Mouse (Mus musculus): Measurements from ENCODE around the gene Uba3.

The Uba3 gene

DNA sequence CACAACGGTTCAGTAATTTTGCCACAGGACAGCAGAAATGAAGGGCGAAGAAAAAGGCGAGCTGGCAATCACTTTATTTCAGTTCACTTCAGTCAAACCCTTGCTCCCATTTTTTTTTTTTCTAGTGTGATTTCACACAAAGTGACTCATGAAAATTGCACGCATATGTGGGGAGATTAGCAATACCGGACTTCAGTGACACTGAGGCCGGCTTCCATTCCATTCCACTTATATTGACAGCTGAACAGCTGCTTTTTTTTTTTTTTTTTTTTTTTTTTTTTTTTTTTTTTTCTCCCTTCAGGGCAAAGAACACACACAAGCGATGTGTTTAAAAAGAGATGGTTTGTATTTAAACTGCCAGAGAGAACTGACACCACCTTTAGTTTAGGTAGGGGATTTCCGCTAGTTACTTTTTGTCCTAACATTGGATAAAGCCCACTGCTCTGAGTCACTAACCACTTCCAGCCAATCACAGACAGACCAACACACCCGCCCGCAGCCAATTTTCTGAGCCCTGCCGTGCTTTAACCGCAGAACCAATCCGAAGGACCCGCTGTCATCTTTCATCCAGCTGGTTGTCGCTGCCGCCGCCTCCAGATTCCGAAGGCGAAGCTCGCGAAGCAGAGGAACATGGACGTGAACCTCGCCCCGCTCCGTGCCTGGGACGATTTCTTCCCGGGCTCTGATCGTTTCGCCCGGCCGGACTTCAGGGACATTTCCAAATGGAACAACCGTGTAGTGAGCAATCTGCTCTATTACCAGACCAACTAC lies 4.9 kb upstream of the Uba3 start, which contains the start of gene Arl6ip5:
TSS of gene Arl6ip5 (plus strand) at position 499 of the 771 bp plus-strand sequence.
- peak; percentile 95 for DNase-seq

DNA sequence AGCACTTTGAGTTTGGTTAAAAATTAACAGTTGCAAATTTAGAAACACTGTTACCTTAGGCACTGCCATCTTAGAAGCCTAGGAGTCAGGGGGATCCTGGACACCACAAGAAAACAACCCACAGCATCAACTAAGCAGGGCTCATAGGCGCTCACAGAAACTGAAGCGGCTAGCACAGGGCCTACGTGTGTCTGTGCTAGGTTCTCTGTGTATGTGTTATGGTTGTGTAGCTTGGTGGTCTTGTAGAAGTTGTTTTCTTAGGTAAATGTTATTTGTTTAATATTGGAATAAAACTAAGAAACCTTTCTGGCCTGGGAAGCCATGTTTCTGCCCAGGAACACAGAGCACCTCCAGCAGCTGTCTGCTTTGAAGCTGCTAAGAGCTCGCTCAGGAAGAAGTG lies 4.3 kb upstream of the Uba3 start:
- no peak for DNase-seq

DNA sequence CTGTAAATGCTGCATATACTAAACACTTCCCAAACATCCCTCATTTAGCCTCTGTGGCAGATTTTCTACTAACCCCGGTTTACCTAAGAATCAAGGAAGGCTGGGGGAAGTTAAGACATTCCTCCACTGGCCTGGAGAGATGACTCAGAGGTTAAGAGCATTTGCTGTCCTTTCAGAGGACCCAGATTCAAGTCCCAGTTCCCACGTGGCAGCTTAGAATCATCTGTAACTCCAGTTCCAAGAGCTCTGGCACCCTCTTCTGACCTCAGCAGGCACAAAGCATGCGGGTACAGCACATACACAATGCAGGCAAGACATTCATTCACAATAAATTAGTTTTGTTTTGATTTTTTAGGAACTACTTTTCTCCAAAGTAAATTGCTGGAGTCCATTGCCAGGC lies 3.8 kb upstream of the Uba3 start:
- DNase-seq: no peak

DNA sequence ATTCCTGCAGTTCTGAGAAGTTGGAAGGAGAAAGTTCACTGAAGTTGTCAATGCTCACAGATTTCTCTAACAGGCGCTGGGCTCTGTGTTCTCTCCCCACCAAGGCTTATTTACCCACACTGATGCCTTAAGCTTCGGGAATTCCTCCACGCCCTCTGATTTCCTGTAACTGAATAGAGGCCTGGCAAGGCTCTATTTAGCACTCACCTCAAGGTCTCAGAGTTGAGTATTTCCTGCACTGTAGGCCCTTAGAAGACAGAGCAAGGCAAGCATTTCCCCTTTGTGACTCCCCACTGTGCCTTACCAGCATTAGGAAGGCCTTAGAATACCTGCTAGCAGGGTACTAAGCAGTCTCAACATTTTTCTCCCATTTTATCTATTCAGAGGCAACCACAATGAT lies 3.0 kb upstream of the Uba3 start:
- peak; percentile 59 for DNase-seq

DNA sequence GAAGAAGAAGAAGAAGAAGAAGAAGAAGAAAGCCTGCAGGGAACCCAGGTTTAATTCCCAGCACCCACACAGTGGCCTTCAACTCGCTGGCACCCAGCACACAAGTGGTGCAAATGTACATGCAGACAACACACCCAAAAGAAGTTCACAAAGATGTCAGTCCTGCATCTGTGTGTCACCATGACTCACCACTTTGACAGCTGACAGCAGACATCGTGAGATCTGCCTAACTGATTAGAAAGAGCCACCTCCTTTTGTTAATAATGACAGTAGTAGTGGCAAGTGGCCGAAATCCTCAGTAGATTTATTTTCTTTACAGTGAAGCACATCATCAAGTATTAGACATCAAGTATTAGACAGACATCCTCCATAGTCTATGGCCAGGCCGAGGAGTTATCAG lies 1.6 kb upstream of the Uba3 start:
- DNase-seq: no peak

DNA sequence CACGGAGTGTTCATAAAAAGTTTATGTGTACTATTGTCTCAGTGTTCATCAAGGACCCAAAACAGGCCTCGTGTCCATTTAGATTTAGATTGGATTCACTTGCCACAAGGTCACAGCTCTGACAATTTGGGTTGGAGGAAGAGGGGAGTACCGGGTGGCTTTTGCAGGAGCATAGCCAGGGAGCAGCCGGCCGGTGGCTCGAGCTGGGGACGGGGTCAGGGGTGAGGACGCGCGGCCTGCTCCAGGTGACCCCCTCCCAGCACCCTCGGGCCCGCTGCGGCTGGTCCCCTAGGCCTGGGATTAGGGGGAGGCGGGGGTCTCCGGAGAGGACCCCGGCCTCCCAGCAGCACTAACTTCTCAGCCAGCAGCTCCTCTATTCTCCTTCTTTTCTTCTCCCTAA lies 495 bp downstream of the Uba3 start:
- DNase-seq: no peak

DNA sequence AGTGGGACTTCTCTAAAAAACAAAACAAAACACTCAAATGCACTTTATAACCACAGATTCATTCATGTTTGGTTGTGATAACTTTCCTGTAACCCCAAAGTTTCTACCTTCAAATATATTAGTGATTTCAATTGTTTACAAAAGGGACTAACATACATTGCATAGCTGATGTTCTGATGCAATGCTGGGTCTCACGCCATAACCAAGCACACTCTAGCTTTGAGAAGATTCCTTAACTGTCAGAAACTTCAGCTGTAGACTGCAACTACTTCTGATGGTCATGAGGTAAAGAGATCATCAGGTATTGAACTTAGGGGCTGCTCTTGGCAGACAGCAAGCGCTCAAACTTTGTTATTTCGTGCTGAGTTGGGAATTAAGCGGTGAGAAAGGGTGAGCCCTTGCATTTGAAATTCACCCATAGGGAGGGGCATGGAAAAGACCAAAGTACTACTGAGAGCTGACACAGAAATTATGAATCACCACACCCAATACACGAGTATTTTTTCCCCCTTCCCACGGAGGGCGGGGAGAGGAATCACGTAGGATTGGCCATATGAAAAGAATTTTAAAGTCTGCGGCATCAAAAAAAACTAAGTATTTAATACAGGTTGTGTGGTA lies 1.1 kb downstream of the Uba3 start:
- no peak for DNase-seq

DNA sequence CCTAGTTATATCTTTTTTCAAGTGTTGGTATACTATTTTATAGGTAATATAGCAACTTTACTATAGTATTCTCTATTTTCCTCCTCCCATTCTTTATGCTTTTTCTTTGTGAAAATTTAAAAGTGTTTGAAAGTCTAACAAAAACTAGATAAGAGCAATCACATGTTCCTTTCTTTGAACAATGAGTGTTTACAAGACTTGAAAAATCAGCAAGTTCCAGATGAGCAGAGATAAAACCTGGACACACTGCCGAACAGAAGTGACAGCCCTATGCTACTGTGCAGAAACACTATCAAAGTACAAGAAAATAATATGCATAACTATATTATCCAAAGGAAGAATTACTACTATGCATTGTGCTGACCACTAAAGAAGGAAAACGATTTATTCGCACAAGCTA lies 3.0 kb downstream of the Uba3 start:
- no peak for DNase-seq

DNA sequence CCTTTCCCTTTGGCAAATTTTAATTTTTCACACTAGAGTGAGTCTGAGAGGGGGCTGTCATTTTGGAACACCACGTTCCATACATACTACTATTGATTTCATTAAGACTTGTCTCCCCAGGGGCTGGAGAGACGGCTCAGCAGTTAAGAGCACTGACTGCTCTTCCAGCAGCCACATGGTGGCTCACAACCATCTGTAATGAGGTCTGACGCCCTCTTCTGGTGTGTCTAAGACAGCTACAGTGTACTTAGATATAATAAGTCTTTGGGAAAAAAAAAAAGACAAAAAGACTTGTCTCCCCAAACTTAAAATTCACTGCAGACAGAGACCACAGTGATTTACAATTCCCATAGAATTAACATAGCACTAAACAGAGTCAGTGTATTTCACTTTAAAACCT lies 5.0 kb downstream of the Uba3 start:
- no peak for DNase-seq

DNA sequence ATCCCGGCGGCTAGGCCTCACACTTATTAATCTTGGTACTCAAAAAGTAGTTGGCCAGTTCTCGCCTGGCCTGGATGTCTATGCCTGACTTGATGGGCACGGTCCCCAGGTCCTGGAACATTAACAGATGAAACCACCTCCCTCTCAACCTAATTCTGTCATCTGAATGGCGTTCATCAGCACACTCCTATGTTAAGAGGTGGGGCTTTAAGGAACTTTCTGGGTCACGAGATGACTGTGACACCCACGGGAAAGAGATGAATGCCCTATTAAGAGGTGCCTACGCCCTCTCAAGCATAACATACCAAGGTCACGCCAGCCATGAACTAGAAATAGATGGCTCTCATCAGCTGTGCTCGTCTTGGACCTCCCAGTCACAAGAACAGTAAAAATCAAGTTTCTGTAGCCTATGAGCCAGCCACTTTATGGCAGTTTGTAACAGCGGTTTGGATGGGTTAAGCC lies 26.0 kb downstream of the Uba3 start:
- DNase-seq: no peak

DNA sequence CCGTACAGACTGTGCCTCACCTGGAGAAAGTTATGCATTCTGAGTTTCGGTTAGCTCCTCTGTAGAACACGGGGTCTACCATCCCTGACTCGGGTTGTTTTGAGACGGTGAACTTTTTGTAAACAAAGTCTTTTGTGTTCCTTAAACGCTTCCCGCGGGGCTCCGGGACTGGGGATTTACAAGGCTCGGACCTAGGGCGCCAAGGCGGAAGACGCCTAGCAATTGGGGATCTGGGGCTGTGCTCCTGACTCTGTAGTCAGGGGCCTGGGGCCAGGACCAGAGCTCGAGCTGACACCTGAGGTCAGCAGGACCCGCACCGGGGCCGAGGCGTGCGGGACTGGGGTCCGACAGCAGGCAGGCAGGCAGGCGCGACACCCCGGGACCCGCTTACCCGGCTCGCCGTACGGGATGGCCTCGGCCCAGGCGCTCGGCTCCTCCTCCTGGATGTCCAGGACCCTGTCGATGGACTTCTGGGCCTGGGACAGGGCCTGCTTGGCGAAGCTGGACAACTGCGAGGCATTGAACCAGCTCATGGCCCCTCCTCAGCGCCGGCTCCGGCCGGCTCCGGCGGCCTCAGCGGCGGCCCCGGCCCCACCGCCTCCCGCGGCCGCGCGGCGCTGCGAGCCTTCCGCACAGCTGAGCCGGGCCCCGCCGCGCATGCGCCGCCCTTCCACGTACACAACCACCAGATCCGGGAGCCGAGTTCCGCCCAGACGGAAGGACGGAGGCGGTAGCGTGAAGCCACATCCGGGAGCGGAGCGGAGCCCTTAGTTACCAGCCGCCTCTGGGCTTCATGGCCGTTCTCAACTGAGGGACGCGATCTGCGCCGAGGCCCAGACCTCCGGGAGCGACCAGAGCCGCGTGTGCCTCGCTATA lies 26.7 kb downstream of the Uba3 start, which contains the start of gene Tmf1:
TSS of gene Tmf1 (minus strand) at position 632 of the 876 bp plus-strand sequence.
- DNase-seq: peak; percentile 98

DNA sequence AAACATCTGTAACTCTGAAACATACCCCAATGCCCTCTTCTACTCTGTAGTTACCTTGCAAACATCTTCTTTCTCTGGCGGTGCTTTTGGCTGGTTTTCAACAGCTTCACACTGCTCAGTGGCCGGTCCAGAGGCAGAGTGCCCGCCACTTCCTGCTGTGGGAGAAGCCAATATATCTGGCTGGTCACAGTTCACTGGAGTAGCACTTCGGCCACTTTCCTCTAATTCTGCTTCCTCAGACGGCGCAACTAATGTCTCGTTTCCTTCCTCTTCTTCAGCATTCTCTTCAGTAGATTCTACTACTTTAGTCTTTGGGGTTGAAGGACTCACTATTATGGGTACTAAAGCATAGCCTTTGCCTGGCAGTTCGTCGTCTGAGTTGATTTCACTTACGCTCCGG lies 29.7 kb downstream of the Uba3 start:
- peak; percentile 33 for DNase-seq

DNA sequence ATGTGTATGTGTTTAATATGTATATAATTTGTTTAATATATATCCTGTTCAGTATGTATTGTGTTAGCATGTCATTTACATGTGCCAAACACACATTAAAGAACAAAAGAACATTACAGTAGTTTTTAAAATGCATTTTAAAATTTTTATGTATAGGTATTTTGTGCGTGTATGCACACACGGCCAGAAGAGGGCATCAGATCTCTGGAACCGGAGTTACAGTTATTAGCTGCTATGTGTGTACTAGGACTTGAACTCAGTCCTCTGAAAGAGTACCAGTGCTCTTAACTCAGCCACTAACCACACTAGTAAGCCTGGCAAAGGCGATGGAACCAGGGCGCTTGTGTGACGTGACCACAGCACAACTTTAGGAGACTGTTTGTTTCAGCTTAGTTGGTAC lies 55.3 kb downstream of the Uba3 start:
- no peak for DNase-seq

DNA sequence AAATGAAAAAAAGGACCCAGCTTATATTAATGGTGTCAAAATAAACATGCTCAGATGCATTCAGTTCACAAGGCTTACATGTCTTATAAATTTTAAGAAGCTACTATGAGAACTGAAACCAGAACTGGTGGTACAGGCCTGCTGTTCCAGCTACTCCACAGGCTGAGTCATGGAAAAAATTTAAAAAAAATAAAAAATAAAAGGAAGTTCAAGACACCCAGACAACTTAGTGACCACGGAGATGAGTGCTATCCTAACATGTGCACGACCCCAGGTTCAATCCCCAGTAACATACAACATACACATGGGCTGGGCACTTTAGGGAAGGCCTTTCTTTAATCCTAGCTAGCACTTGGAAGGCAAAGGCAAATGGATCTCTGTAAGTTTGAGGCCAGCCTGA lies 55.7 kb downstream of the Uba3 start:
- no peak for DNase-seq

DNA sequence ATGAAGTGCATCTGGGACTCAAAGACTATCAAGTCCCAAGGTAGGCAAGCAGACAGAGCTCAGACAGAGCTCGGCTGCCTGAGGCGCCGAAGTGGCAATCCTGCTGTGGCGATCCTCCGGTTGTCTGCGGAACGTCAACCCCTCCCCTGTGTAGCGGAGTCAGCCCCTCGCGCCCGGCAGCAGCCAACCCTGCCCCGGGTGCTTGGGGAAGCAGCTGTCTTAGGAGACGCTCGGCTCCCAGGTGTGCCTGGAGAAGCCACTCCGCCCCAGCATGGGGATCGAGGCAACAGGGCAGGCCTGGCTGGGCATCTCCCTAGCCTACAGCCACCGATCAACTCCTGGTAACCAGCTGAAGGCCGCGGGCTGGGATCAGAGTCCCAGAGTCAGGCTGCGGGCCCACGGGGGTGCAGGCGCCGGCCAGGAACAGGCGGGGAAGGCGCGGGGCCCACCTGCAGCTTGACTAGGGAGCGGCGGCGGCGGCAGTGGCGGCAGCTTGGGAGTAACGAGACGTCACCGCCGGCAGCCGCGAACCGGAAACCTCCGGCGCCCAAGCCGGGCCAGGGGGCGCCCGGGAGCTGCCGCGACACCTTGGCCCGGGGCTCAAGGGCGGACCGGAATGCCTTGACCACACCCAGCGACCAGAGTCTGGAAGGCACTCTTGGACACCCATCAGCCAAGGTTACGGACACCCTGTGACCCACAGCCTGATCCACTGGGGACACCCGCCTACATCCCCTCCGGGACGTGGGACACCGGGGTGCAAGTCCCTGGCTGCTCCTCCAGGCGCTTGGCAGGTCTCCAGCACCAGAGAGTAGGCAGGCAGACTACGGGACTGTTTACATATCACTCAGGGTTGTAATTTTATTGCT lies 56.8 kb downstream of the Uba3 start, which contains the start of gene Eogt:
TSS of gene Eogt (minus strand) at position 800 of the 869 bp plus-strand sequence.
- peak; percentile 91 for DNase-seq

DNA sequence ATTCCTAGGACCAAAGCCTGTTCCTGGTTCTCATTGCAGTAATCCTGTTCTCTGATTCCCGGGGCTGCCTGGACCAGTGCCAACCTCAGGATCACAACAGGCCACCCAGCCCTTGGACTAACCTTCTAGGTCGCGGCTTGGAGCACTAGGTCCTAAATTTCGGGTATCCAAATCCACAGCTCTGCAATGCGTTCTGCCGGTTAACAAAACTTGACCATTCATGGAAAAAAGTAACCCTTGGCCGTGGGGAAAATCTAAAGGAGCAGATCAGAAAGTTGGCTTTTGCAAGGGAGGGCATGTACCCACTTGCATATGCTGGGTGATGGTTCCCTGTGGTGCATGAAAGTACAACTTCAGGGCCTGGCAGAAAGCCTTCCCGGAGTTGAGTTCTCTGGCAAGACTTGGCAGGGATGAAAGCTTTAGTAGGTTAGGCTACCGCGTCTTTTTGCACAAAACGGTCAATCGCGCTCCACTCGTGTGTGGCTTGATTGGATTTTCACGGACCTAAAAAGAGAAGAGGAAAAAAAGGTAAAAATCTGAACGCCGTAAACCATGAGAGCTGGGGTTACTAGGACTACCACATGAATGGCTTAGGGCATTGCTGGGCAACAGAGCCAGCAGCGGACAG lies 57.6 kb downstream of the Uba3 start:
- DNase-seq: peak; percentile 73

DNA sequence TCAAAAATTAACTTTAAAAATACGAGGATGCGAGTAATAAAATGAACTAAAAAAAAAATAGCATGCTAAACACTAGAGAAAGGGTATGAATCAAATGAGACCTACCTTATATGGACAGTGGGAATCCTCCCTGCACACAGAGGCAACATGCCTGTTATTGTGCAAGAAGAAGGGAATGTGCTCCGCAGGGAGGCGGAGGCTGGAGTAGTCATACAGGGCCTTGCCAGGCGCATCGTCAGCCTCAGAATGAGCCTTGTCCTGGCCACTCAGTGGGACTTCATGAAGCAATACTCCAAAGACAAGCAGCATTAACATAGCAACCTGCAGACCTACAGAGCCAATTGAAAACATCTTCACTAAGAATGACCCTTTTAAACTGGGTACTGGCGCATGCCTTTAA lies 60.3 kb downstream of the Uba3 start:
- peak; percentile 84 for DNase-seq

DNA sequence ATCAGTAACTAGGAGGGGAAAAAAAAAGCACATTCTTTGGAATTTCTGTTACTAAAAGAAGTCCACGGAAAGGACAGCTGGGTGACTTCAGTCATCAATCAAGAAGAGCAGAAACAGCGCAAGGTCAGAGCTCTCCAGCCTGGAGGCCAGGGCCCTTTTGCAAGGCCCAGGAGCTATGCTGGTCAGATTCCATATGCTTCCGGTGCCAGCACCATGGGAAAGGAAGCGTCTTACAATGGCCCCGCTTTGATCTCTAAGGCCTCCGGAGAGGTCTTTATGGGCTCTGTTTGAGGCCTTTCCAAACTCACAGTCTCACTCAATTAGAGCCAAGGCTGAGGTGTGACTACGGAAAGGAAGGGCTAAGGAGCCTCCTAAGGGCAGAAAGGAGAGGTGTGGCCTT lies 61.1 kb downstream of the Uba3 start:
- DNase-seq: peak; percentile 79

DNA sequence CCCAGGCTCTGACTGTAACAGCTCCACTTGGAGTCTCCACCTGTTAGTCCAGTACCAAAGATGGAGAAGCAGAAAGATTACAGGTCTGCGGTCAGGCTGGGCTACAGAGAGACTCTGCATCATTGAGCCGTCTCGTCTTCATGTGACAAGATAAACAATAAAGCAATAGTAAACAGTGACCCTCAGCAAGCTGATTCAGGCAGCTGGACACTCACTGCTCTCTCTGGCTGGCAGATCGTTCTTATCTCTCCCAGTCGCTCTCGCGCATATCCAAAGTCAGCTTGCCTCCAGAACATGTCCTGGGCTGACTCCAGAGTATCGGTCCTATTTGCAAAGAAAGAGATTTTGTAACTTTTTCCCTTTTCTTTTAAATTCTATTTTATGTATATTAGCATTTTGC lies 62.8 kb downstream of the Uba3 start:
- peak; percentile 21 for DNase-seq

DNA sequence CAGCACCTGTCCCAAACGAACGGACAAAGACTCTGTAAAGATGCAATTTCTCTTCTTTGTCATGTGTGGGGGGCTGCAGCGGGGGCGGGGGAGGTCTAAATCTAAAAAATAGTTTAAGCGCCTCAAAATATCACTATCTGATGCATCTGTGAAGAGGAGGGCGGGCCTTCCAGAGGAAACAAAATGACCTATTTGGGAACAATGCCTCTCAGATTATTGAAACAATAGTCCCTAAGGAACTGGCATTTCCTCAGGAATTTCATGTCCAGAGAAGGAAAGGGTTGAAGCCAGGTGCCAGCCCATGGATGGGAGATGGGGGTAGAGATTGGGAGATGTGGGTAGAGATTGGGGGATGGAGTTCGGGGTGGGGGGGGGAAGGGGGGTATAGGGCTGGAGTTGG lies 63.6 kb downstream of the Uba3 start:
- no peak for DNase-seq

Data from lung, postnatal 36 days (tissue).